12 mouse cellular contexts compared by ENCODE assay signal in the genomic region with DNA sequence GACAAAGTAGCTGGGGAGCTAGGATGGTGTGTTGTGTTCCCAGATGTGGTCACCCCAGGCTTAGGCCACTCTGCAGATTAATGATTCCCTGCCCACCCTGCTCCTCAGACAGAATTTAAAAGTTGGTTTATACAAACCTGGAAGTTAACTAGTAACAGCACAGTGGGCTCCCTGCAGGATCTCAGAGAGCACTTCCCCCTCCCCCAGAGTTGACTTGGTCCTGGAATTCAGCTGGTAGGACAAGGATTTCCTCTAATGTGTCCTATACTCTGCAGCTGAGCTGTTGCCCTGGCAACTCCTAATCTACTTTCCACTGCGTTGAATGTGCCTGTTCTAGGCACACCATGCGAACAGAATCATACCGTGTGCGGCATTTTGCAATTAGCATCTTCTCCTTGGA. TPM values are rescaled to one million over a fixed set of nuclear protein-coding genes. Genes with fewer than 3 reads are reported as not detected.
DNase-seq lines count a peak whose midpoint lies in the region; ATAC-seq and TF ChIP-seq lines count a peak whose summit lies in the region.
"Had no signal": no experiment of that assay in that cellular context is flagged by ENCODE, and none has a peak within 500 bp of the region (broad histone marks: within the 10 kb centered on the region; RNA-seq: fewer than 3 reads in every experiment).

No protein-coding gene starts in this region.

- no peak for DNase-seq in hindbrain, embryonic 10.5 days (ENCODE audit: low spot score)
- no peak for DNase-seq in hindbrain, embryonic 14.5 days (ENCODE audit: low spot score)
- no peak for DNase-seq in cerebellum, adult 2 months
- DNase-seq in cerebellum, adult 8-10 months = no peak
- no peak for DNase-seq in testis, postnatal 10 days (ENCODE audit: low spot score)
- DNase-seq: adrenal gland, postnatal 25 days; cerebellum, postnatal 14 days; layer of hippocampus, postnatal 36 days had no signal

- WGBS in hindbrain, embryonic 10.5 days = 55% methylated on average over 4 of the region's 4 CpGs
- WGBS in hindbrain, embryonic 14.5 days = 19% methylated on average over 4 of the region's 4 CpGs
- 21% methylated on average over 4 of the region's 4 CpGs for WGBS in forebrain, embryonic 12.5 days
- WGBS in kidney, embryonic 15.5 days = 66% methylated on average over 4 of the region's 4 CpGs
- 8% methylated on average over 4 of the region's 4 CpGs for WGBS in midbrain, embryonic 16.5 days
- 53% methylated on average over 4 of the region's 4 CpGs for WGBS in cerebellum, adult 2 months

- no peaks in the 10 kb centered on the region for H3K27me3 ChIP-seq in hindbrain, embryonic 10.5 days (ENCODE audit: insufficient read depth, poor library complexity, severe bottlenecking)
- no peaks in the 10 kb centered on the region for H3K27me3 ChIP-seq in hindbrain, embryonic 14.5 days (ENCODE audit: control insufficient read depth, insufficient read depth, low read length)
- H3K27me3 ChIP-seq in forebrain, embryonic 12.5 days = no peaks in the 10 kb centered on the region
- H3K27me3 ChIP-seq in kidney, embryonic 15.5 days = no peaks in the 10 kb centered on the region
- no peaks in the 10 kb centered on the region for H3K27me3 ChIP-seq in midbrain, embryonic 16.5 days (ENCODE audit: control insufficient read depth, insufficient read depth, low read depth, low read length)
- H3K27me3 ChIP-seq in cerebellum, adult 2 months (ENCODE audit: control insufficient read depth, insufficient read depth, low read length) = no peaks in the 10 kb centered on the region

- H3K4me1 ChIP-seq in hindbrain, embryonic 10.5 days (replicated peaks) = peaks cover 25% of the 10 kb centered on the region
- peaks cover 8% of the 10 kb centered on the region for H3K4me1 ChIP-seq in hindbrain, embryonic 14.5 days (replicated peaks; ENCODE audit: control insufficient read depth, insufficient read depth, low read length)
- peaks cover 29% of the 10 kb centered on the region for H3K4me1 ChIP-seq in forebrain, embryonic 12.5 days
- H3K4me1 ChIP-seq in kidney, embryonic 15.5 days = peaks cover 49% of the 10 kb centered on the region
- H3K4me1 ChIP-seq in midbrain, embryonic 16.5 days (ENCODE audit: control insufficient read depth, insufficient read depth, low read length) = peaks cover 10% of the 10 kb centered on the region
- H3K4me1 ChIP-seq in cerebellum, adult 2 months (ENCODE audit: control insufficient read depth, insufficient read depth, low read length) = no peaks in the 10 kb centered on the region

- H3K36me3 ChIP-seq in hindbrain, embryonic 10.5 days = peaks cover 55% of the 10 kb centered on the region
- no peaks in the 10 kb centered on the region for H3K36me3 ChIP-seq in hindbrain, embryonic 14.5 days (replicated peaks; ENCODE audit: control insufficient read depth, insufficient read depth)
- H3K36me3 ChIP-seq in forebrain, embryonic 12.5 days (replicated peaks) = peaks cover 29% of the 10 kb centered on the region
- 0 out of 2 replicates have a peak, but pooled peaks cover 3% of the 10 kb centered on the region for H3K36me3 ChIP-seq in kidney, embryonic 15.5 days
- H3K36me3 ChIP-seq in midbrain, embryonic 16.5 days (ENCODE audit: control insufficient read depth, insufficient read depth, low read length) = no peaks in the 10 kb centered on the region

- H3K4me3 ChIP-seq in hindbrain, embryonic 10.5 days = no peak overlapping the region
- no peak overlapping the region for H3K4me3 ChIP-seq in hindbrain, embryonic 14.5 days (replicated peaks; ENCODE audit: low read length)
- H3K4me3 ChIP-seq in forebrain, embryonic 12.5 days (replicated peaks) = no peak overlapping the region
- H3K4me3 ChIP-seq in kidney, embryonic 15.5 days (replicated peaks) = no peak overlapping the region
- no peak overlapping the region for H3K4me3 ChIP-seq in midbrain, embryonic 16.5 days (ENCODE audit: low read depth, low read length)
- H3K4me3 ChIP-seq in cerebellum, adult 2 months (replicated peaks; ENCODE audit: insufficient read depth, low read depth, low read length) = no peak overlapping the region
- H3K4me3 ChIP-seq: liver, embryonic 15.5 days had no signal

- no peak overlapping the region for H3K4me2 ChIP-seq in hindbrain, embryonic 14.5 days (replicated peaks)
- H3K4me2 ChIP-seq in forebrain, embryonic 12.5 days = no peak overlapping the region; the same call in 1 of the 2 replicates
- peak overlapping the region; percentile 14 for H3K4me2 ChIP-seq in kidney, embryonic 15.5 days
- no peak overlapping the region for H3K4me2 ChIP-seq in midbrain, embryonic 16.5 days (ENCODE audit: low read length)
- H3K4me2 ChIP-seq: liver, embryonic 15.5 days had no signal

- TF ChIP-seq POLR2A in cerebellum, adult 2 months (IDR thresholded peaks at IDR 0.05; ENCODE audit: borderline replicate concordance, insufficient read depth, low read length) = no peak

- no peak for TF ChIP-seq CTCF in cerebellum, adult 2 months (IDR thresholded peaks at IDR 0.05; ENCODE audit: borderline replicate concordance, insufficient read depth, low read depth, low read length)

- H3K27ac ChIP-seq in hindbrain, embryonic 10.5 days = 0 out of 2 replicates have a peak overlapping the region, but pooled peaks have one; percentile 50
- H3K27ac ChIP-seq in hindbrain, embryonic 14.5 days = no peak overlapping the region
- H3K27ac ChIP-seq in forebrain, embryonic 12.5 days = no peak overlapping the region
- peak overlapping the region; percentile 83 for H3K27ac ChIP-seq in kidney, embryonic 15.5 days
- no peak overlapping the region for H3K27ac ChIP-seq in midbrain, embryonic 16.5 days (ENCODE audit: low read length)
- no peak overlapping the region for H3K27ac ChIP-seq in cerebellum, adult 2 months (ENCODE audit: insufficient read depth, low read length)
- H3K27ac ChIP-seq: liver, embryonic 15.5 days had no signal

- H3K9ac ChIP-seq in hindbrain, embryonic 14.5 days = no peak overlapping the region
- no peak overlapping the region for H3K9ac ChIP-seq in forebrain, embryonic 12.5 days
- no peak overlapping the region for H3K9ac ChIP-seq in kidney, embryonic 15.5 days
- no peak overlapping the region for H3K9ac ChIP-seq in midbrain, embryonic 16.5 days (ENCODE audit: low read depth, low read length)
- H3K9ac ChIP-seq: liver, embryonic 15.5 days had no signal

- no peak for ATAC-seq in hindbrain, embryonic 14.5 days (ENCODE audit: low FRiP score)
- ATAC-seq in forebrain, embryonic 12.5 days (ENCODE audit: low FRiP score) = peak; percentile 71; the same call in 1 of the 2 replicates
- peak; percentile 81 for ATAC-seq in kidney, embryonic 15.5 days (replicated peaks; ENCODE audit: low FRiP score)
- peak; percentile 66; the same call in 1 of the 2 replicates for ATAC-seq in midbrain, embryonic 16.5 days

- H3K9me3 ChIP-seq in hindbrain, embryonic 10.5 days = no peaks in the 10 kb centered on the region
- no peaks in the 10 kb centered on the region for H3K9me3 ChIP-seq in hindbrain, embryonic 14.5 days (ENCODE audit: control insufficient read depth, low read length)
- no peaks in the 10 kb centered on the region for H3K9me3 ChIP-seq in forebrain, embryonic 12.5 days
- H3K9me3 ChIP-seq in kidney, embryonic 15.5 days (replicated peaks) = no peaks in the 10 kb centered on the region
- no peaks in the 10 kb centered on the region for H3K9me3 ChIP-seq in midbrain, embryonic 16.5 days (replicated peaks; ENCODE audit: control insufficient read depth, low read length, poor library complexity, severe bottlenecking)
- H3K9me3 ChIP-seq: liver, embryonic 15.5 days had no signal

RNA-seq across cellular contexts. Expression of a gene that starts 30.8 kb away (rescaled TPM):
- polyA plus RNA-seq in hindbrain, embryonic 10.5 days (2016; fragmentation: Nextera tagmentation; extraction: Ambion mirVana) = 56.7 and 66.0 TPM in 2 replicates
- polyA plus RNA-seq in hindbrain, embryonic 14.5 days (2014; fragmentation: Nextera tagmentation; extraction: Ambion mirVana) = 24.4 and 26.2 TPM in 2 replicates
- polyA plus RNA-seq in forebrain, embryonic 12.5 days (2016; fragmentation: Nextera tagmentation; extraction: Ambion mirVana) = 121 and 128 TPM in 2 replicates
- polyA plus RNA-seq in kidney, embryonic 15.5 days (2015; fragmentation: Nextera tagmentation; extraction: Ambion mirVana) = 55.1 and 64.4 TPM in 2 replicates
- polyA plus RNA-seq in midbrain, embryonic 16.5 days (2015; fragmentation: Nextera tagmentation; extraction: Ambion mirVana) = 18.4 and 24.0 TPM in 2 replicates
- 5.7 and 6.2 TPM in 2 replicates for polyA plus RNA-seq in cerebellum, adult 2 months (2012; rRNA removed)

Comparison
In these comparisons a context has a peak if more than half of its experiments do, and no peak if none do; other contexts are left out.
1. H3K27ac ChIP-seq: peak in hindbrain, embryonic 10.5 days (single experiment) and kidney, embryonic 15.5 days (single experiment); none in hindbrain, embryonic 14.5 days (single experiment), forebrain, embryonic 12.5 days (single experiment), midbrain, embryonic 16.5 days (single experiment) and cerebellum, adult 2 months (single experiment).